Mouse (Mus musculus) liver, adult (tissue): ENCODE data around the gene Mapk10.

ENCODE experiments used
- GATA4 ChIP-seq: IDR thresholded peaks from 2 replicates; pipeline ENCODE4 v1.6.1; 2014; ENCODE audit warnings: mild to moderate bottlenecking, low read length; ENCODE audit not compliant: insufficient replicate concordance

Mapk10 gene

DNA sequence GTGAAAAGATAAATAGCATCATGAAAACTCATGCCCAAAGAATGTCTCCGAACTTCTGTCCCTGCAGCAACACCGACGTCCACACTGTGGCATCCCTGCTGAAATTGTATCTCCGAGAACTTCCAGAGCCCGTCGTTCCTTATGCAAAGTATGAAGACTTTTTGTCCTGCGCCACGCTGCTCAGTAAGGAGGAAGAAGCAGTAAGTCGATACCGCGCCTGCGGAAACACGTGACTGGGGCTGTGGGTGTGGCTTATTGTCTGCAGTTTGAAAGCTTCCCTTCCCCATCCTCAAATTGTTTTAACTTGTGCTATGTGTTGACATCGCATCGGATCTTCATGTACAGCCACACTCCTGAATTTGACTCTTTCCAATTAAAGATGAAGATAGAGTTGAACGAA lies 335.5 kb downstream of the Mapk10 start:
- no peak for TF ChIP-seq GATA4

DNA sequence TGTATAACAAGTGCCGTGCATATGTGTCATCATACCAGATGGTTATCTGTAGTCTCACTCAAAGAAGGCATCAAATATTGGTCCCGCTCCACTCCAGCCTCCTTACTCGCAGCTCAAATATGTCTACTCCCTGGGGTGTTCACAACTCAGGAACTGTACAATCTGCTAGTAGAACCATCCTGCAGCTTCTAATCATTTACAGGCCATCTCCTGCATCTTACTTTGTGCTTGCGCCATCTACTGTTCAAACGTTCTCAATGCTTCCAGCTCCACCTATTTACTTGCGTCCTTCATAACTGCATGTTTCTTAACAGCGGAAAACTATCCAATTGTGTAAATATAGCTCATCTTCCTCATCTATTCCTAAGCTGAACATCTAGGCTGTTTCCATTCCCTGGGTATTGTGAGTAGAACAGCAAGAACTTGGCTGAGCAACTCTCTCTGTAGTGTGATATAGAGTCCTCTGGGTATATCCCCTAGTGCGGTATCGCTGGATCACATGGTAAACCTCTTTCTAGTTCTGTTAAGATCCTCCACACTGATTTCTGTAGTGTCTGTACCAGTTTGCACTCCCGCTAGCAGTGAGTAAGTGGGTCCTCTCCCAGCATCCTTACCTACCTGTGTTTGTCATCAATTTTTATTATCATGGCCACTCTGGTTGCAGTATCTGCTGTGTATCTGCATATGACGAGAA lies 336.4 kb downstream of the Mapk10 start:
- no peak for TF ChIP-seq GATA4

DNA sequence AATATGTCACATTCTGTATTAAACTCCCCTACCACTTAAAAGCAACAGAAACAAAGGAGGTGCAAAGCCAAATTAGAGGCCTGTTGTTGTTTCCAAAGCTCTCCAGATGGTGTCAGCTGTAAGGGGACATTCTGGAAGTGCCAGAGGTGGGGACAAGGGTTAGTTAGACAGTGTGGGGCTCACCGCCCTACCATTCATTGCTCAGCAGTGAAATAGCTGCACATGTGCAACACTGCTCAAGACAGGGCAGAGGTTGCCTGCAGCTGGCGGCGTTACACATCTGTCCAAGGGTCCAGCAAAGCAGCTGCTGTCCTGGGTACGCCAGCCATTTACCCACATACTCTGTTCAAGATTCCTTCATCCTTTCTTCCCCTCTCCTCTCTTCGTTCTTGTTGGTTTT lies 342.9 kb downstream of the Mapk10 start:
- TF ChIP-seq GATA4, result no peak

DNA sequence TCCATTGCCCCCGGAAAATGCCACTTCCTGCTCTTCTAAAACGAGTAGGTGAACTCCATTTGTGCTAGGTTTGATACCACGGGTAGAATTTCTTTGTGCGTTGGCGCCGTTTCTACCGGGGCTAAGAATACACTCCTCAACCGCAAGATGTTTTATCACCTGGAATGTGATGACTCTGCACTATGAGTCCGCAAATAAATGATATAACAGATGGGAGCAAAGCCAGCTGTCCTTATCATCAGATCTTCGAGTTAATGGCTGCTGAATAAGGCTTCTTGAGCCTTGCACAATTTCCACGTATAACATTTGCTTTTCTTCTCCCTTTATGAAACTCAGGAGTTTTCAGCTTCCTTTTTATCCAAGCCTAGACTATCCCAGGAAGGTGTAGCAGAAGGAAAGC lies 351.4 kb downstream of the Mapk10 start:
- no peak for TF ChIP-seq GATA4

DNA sequence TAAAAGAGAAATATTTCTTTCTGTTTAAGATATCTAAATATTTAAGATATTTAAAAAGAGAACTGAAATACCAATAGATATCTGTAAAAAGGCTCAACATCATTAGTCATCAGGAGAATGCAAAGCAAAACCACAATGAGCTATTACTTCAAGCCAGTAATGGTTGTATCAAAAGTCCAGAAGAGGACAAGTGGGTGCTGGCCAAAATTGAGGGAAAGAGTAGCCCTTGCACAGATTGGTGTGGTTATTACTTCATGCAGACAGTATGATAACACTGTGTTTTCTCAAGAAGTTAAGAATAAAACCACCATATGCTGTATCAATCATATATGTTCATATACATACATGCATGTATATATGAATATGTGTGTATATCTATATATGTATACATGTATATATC lies 353.1 kb downstream of the Mapk10 start:
- TF ChIP-seq GATA4, result no peak
